Mouse (Mus musculus) leukemia stem cell, adult 10-12 weeks (primary cell): ENCODE measurements around the gene Cryge. TPM values are rescaled to one million over a fixed set of nuclear protein-coding genes. Genes with fewer than 3 reads are reported as not detected.

Experiments used
- polyA plus RNA-seq: library from polyadenylated mRNA; stranded (reverse); fragments of >175 nt; gene quantifications from 2 replicates; pipeline ENCODE4 v1.2.3, GENCODE M21; 2012; ENCODE audit warnings: low replicate concordance

The Cryge gene
- not detected in 2 replicates for polyA plus RNA-seq

DNA sequence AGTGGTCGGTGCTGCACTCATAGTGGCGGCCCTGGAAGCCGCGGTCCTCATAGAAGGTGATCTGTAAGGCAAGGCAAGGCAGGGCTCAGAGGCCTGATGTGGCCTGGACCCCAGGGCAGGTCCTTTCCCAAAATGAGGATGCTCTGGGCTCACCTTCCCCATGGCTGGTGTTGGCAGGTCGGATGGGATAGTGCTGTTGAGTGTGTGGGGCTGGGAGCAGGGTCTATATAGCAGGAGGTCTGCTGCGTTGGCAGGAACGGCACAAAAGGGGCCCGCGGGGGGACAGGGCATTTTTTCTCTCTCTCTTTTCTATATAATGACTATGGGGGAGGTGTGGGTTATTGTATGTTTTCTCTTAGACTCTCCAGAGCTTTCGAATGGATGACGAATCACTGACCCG is at the start of gene Cryge:
Gene Cryge (minus strand): TSS at position 198 of the 400 bp plus-strand sequence.

DNA sequence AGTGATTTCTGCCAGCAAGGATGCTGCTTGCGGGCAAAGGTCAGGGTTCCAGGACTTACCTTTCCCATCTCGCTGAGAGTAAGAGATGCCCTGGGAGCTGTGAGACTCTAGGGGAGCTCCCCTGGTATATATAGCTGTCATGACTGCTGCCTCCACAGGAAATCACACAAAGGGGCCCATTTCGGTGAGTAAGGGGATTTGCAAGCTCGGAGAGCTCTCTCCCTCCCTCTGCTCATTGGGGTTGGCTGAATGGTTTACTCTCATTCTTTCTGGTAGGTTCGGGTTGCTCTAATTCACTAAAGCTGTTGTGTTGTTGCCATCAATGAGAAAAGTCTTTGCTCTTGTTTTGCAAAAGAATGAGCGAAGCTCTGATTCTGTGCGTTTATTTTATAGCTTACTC is 31.2 kb upstream of the Cryge start, which contains the start of gene Crygb:
Gene Crygb (minus strand): TSS at position 101 of the 400 bp plus-strand sequence.

DNA sequence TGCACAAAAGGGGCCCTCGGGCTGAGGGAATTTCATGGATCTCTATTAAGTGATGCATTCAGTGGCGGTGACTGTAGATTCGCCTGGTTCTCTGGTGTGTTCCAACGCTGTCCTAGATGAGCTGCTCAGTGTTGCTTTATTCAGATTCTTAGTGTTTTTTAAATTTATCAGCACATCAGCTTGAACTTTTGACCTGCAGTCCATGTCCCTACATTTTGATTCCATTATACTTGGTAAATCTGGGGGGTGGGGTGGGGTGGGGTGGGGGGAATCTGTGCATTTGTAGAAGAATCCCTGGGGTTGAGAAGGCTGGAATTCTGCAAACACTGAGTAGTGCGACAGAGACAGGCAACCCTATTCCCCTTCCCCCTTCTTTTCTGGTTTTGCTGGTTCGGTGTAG is 22.6 kb upstream of the Cryge start, which contains the start of gene Crygc:
Gene Crygc (minus strand): TSS at position 101 of the 400 bp plus-strand sequence.

DNA sequence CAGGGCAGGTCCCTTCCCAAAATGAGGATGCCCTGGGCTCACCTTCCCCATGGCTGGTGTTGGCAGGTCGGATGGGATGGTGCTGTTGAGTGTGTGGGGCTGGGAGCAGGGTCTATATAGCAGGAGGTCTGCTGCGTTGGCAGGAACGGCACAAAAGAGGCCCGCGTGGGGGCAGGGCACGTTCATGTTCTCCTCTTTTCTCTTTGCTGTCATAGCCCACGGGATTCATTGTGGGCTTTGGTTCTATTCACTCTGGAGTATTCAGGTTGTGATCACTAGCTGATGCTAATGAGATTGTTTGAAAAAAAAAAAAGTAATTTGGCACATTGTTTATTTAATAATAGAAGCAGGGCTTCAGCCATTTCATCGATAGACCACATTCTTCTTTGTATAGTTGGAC is 12.4 kb upstream of the Cryge start, which contains the start of gene Crygd:
Gene Crygd (minus strand): TSS at position 101 of the 400 bp plus-strand sequence.

DNA sequence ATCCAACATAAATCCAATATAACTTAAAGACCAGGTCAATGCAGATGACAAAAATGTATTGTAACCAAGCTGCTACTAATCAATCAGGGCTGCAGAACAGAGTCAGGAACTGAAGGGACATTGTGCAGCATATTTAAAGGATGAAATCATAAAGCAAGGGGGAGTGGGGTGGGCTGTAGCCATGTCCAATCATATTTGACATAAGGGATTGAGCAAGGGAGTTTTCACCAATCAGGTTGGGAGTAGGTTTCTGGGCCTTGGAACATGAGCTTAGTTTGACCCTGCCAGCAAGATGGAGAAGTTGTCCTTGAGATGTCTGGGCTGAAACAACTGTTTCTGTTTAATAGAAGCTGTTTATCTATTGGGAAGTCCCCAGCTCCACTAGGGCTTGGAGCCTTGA is 18.3 kb downstream of the Cryge start, which contains the start of gene Akr1cl:
Gene Akr1cl (minus strand): TSS at position 119 of the 400 bp plus-strand sequence.

Other genes starting within 250 kb of the Cryge start
- gene Plekhm3, start 94.3 kb downstream of the Cryge start, polyA plus RNA-seq, result 0.50 and 1.5 TPM in 2 replicates
- not detected in 2 replicates for gene Akr1cl, start 18.4 kb downstream of the Cryge start, polyA plus RNA-seq
- gene Crygd, start 12.3 kb upstream of the Cryge start, polyA plus RNA-seq, result not detected in 2 replicates
- gene Crygc, start 22.5 kb upstream of the Cryge start, polyA plus RNA-seq, result not detected in 2 replicates
- gene Crygb, start 31.1 kb upstream of the Cryge start, polyA plus RNA-seq, result not detected in 2 replicates
- not detected in 2 replicates for gene Cryga, start 52.2 kb upstream of the Cryge start, polyA plus RNA-seq
- gene Gm28845, start 68.4 kb upstream of the Cryge start, polyA plus RNA-seq, result not detected in 2 replicates
- 0.12 TPM in 1 of 2 replicates, not detected in the other for gene D630023F18Rik, start 72.1 kb upstream of the Cryge start, polyA plus RNA-seq
- gene Idh1, start 135.4 kb upstream of the Cryge start, polyA plus RNA-seq, result 0.38 and 0.81 TPM in 2 replicates
- gene Pikfyve, start 135.5 kb upstream of the Cryge start, polyA plus RNA-seq, result 18.0 and 23.6 TPM in 2 replicates
- not detected in 2 replicates for gene Pth2r, start 230.9 kb upstream of the Cryge start, polyA plus RNA-seq